Mouse (Mus musculus) brain, embryonic 18.5 days (tissue): Measurements from ENCODE around the gene Pde2a.

Experiments used
- DNase-seq: peaks from one replicate; pipeline ENCODE4 v3.0.0-alpha.2; 2012; ENCODE audit warnings: low read depth, low spot score

Pde2a gene

GRCm38 (mm10) chr7:101401510-101401909, 20.0 kb upstream of the Pde2a start:
- no peak for DNase-seq

DNA sequence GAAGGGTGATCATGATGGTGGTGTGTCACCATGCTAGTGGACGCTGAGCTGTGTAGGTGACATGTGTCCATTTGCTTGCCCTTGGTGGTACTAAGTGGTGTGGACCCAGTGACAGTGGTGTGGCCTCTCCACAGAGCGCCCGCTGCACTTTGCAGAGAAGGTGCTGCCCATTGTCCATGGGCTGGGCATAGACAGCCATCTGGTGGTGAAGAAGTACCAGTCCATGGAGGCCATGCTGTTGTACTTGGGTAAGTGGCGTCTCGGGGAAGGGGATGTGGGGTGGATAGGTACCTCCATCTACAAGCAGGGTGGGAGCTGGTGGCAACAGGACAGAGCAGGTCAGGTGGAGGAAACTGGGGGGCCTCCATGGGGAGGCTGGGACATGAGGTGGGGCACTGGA, 17.7 kb upstream of the Pde2a start:
- no peak for DNase-seq

GRCm38 (mm10) chr7:101410267-101410936, 11.1 kb upstream of the Pde2a start, which contains the start of gene Gm45837:
Gene Gm45837 (plus strand): TSS chr7:101410886.
- DNase-seq: no peak

- peak; percentile 46 for DNase-seq
Observed at GRCm38 (mm10) chr7:101412796-101413195, 8.7 kb upstream of the Pde2a start.

- DNase-seq: no peak
Observed at GRCm38 (mm10) chr7:101414209-101414608, 7.3 kb upstream of the Pde2a start.

GRCm38 (mm10) chr7:101414661-101415511, 6.6 kb upstream of the Pde2a start:
- DNase-seq: no peak

GRCm38 (mm10) chr7:101415512-101416100, 5.9 kb upstream of the Pde2a start:
- DNase-seq: peak; percentile 16

DNA sequence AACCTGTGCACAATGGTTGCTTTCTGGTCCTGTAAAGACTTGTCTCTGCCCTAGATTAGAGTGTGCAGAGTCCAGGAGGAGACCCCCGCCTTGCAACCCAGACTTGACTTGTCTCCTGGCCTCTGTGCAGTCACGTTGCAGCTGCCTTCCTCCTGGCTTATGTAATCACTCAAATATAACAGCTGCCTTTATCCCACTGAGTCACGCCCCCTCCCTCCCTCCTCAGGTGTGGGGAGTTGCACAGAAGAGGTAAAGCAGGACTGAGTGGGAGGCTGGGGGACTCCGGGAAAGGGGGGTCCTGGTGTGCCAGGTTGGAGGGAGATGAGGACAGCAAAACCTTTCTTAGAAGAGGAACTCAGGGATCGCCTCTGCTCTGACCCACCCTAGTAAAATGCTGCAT, 5.1 kb upstream of the Pde2a start:
- no peak for DNase-seq

DNA sequence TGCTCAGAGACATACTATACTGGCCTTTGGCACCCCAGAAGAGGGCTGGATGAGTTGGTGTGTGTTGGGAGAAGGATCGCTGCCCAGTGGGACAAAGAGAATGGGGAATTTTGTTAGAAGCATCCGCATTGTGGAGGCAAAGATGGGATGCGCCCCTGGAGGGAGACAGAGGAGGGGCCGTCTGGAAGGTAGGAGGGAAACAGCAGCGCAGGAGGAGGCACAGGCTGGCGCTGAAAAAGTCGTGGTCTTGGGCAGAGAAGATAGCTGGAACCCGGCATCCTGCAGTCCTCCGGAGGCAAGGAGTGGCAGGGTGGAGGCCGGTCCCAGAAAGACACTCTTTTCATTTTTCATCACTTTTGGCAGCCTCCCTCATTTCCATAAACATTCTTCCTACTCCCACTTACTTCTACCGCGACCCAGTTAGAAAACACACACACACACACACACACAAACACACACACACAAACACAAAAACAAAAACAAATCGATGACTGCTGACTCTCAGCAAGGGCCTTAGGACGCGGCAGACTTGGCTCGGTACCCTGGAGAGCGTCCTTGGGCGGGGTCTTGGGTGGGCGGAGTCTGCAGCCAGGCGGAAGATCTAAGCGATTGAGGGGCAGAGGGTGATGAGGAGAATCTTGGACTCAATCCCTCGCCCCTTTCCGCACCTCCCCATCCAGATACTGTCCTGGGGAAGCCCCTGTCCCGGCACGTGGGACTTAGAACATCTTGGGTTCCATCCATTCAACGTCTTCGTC, 2.3 kb upstream of the Pde2a start:
- no peak for DNase-seq

DNA sequence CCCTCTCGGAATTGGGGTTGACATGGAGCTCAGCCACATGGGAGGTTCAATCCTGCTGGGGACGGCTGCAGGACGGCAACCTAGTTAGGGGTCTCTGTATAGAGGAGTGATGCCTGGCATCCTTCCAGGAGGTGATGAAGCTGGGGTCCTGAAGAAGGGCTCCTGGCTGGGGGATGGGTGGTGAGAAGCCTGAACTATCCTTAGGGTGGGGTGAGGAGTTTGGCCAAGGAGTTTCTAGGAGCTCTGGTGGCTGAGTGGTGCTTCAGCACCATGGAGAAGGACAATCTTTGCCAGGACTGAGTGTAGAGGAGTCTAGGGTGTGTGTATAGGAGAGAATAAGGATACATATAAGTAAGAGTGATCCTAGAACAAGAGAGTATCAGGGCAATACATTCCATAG, 578 bp downstream of the Pde2a start:
- no peak for DNase-seq

DNA sequence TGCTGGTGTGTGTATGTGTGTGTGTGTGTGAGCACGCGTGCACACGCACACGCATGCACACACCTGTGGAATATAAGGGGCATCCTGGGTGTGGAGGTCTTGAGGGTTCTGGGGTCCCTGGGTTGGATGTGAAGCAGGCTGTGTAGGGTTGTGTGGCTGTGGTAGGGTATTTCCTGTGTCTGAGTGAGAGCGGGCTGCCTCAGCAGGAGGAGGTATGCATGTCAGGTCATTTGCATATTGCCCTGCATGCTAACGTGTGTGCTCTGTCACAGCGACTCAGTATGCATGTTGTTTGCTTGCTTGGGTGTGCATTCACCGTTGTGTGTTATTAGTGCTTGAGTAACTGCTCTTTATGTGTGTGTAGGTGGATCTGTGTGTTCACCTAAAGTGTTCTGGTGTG, 1.2 kb downstream of the Pde2a start:
- no peak for DNase-seq

DNA sequence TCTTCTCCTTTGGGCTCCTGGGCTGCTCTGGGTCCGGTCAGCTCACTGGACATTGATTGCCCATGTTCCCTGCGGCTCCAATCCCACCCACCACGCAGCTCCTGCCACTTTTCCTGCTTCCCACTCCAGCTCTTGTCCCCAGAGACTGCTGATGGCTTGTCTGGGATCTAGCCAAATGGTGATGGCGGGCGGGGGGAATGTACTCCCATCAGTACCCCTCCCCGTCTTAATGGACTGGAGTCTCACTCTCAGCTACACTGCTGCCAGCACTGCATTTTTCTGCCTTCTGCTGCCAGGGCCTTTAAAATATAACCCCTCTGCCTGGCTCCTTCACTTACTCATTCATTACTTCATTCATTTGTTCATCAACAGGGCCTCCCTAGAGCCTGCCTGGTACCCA, 2.5 kb downstream of the Pde2a start:
- DNase-seq: no peak

- DNase-seq: no peak
Observed at GRCm38 (mm10) chr7:101426692-101427091, 5.2 kb downstream of the Pde2a start.

GRCm38 (mm10) chr7:101427736-101428135, 6.2 kb downstream of the Pde2a start:
- no peak for DNase-seq

DNA sequence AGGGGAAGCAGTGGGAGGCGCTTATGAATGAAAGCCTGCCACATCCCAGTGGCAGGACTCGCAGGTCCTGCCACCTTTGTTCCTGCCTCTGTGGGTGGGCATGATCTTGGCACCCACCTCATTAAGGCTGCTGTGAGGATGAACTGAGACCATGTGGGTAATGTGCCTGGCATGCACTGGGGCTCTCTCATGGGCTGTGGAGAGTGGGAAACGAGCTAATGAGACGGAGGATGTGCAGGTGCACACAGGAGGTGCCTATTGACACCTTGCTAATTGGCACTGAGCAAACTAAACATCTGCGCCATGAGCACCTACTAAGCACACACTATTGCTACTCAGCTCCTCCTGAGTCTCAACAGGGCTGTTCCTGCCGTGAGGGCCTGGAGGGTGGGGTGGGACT, 13.5 kb downstream of the Pde2a start:
- no peak for DNase-seq

GRCm38 (mm10) chr7:101437876-101438275, 16.4 kb downstream of the Pde2a start:
- DNase-seq: no peak

GRCm38 (mm10) chr7:101443093-101443492, 21.6 kb downstream of the Pde2a start:
- DNase-seq: no peak

GRCm38 (mm10) chr7:101444211-101444610, 22.7 kb downstream of the Pde2a start:
- DNase-seq: no peak

DNA sequence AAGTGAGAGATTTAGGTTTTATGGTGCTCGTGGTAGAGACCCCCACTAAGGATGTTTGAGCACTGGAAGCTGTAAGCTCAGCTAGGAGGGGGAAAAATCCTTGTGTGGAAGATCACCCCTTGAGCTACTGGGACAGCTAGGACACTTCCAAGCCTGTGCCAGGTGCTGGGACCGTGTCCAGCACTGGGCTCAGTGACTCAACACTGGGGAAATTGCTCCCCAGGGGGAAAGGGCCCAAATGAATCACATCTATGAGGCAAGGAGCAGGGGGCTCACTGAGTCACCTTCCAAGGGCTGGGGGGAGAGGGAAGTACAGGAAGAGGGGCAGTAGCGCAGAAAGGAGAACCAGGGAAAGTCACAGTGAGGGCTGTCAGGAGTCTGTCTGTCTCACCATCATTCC, 28.4 kb downstream of the Pde2a start:
- no peak for DNase-seq

DNA sequence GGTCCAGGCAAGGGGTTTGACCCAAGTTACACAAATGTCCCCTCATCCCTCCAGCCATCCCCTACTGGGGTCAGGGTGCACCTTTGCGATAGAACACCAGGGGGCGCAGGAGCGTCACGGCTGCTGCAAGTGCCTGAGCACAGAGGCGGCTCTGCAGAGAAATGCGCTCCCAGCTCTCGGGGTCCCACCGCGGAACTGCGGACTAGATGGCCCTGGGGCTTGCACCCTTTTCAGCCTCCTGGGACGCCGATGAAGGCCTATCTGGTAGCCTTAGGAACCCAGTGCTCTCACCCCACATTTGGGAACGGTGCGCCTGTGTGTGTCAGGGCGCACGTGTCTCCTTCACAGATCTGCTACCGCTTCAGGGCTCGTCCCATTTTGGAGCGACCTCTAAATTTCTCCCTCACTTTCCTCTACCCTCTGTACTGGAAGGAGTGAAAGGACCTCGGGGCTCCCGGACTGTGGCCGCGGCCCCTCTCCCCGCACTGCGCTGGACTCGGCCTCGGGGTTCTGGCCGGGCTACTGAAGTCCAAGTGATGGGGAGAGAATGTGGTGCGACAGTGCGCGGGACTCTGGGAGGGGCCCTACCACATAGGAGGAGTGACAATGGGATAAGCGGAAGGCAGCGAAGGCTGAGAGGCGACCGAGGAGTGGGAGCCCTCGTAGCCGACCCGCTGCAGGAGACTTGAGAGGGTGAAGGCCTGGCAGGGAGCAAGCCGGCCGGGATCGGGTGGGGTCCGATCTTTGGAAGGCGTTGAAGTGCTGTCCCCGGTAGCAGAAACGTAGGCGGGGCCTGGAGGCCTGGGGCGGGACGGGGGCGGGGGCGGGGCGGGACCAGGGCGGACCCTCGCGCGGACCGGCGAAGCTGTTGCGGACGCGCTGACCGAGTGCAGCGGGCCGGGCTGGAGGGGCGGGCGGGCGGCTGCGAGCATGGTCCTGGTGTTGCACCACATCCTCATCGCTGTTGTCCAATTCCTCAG, 29.2 kb downstream of the Pde2a start:
- peak; percentile 58 for DNase-seq

DNA sequence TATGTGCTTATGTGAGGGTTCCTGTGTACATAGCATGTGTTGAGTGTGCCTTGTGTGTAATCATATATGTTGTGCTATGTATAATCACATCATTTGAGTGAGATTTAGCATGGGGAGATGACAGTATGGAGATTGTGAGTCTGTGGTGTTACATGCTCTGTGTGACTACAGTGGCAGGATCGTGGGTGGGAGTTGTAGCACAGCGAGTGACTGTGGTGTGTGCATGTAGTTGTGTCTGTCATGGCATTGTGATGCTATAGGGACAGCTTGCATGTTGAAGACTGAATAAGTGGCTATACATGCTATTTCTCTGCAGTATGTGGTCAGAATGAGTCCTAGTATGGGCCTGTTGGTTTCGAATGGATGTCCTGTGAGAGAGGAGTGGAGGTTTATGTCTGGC, 31.2 kb downstream of the Pde2a start:
- no peak for DNase-seq
